Mouse (Mus musculus): ENCODE results near the gene Ptgr2.

- TF ChIP-seq POLR2A (IDR thresholded peaks at IDR 0.05; ENCODE audit: low read depth, low read length) = no peak
- TF ChIP-seq CTCF (IDR thresholded peaks at IDR 0.05; ENCODE audit: extremely low read depth, insufficient read depth, insufficient read length, insufficient replicate concordance) = no peak
Measured at GRCm38 (mm10) chr12:84304554-84304953, 19.5 kb downstream of the Ptgr2 start.
